In genomic region chr11:50841023-50841735, GRCm38 (mm10) we compare ENCODE assay signal across 8 mouse cellular contexts. TPM values are rescaled to one million over a fixed set of nuclear protein-coding genes. Genes with fewer than 3 reads are reported as not detected.
DNase-seq lines count a peak whose midpoint lies in the region; ATAC-seq and TF ChIP-seq lines count a peak whose summit lies in the region.

TSS of gene Zfp879 (minus strand) at chr11:50841552.

- peak; percentile 77 for ATAC-seq in megakaryocyte, adult 5-6 weeks (ENCODE audit: poor library complexity, severe bottlenecking)

- intact Hi-C loops in gastrocnemius, postnatal 14 days (cut with DNase I; ENCODE audit: low total_unique reads) = no loop called here

- peak; percentile 91 to 96 for DNase-seq in adrenal gland, adult (ENCODE audit: inconsistent age in 2 of 2, low spot score in 1 of 2)
- peak; percentile 85 for DNase-seq in gastrocnemius, postnatal 14 days
- DNase-seq in induced T-regulatory cell, adult 2 months (ENCODE audit: low read depth) = peak; percentile 78
- peak; percentile 94 to 97 for DNase-seq in left cerebral cortex, adult 8-10 months (ENCODE audit: low spot score in 2 of 2)
- peak; percentile 97 for DNase-seq in right cerebral cortex, postnatal 14 days
- DNase-seq in urinary bladder, postnatal 25 days (ENCODE audit: low spot score) = peak; percentile 86

- TF ChIP-seq CTCF in cortical plate, adult 2 months (IDR thresholded peaks at IDR 0.05; ENCODE audit: extremely low read depth, insufficient read depth, low read length) = no peak

- peak within 1 kb of the TSS; percentile 13; the same call in 1 of the 2 replicates for H3K27ac ChIP-seq in cortical plate, adult 2 months (ENCODE audit: insufficient read depth, low read length)

- peaks cover 2% of the 10 kb centered on the region; the same call in 1 of the 2 replicates for H3K4me1 ChIP-seq in cortical plate, adult 2 months (ENCODE audit: control insufficient read depth, insufficient read depth, low read length)

- TF ChIP-seq POLR2A in cortical plate, adult 2 months (IDR thresholded peaks at IDR 0.05; ENCODE audit: extremely low read depth, insufficient read depth, low read length) = peak; percentile 82

- H3K4me3 ChIP-seq in cortical plate, adult 2 months (ENCODE audit: insufficient read depth, low read length) = peak within 1 kb of the TSS; percentile 39

RNA-seq across cellular contexts. Expression of gene Zfp879, which starts in this region (rescaled TPM):
- polyA plus RNA-seq in cortical plate, adult 2 months (2012; rRNA removed) = 1.6 TPM in 2 replicates
- 1 to 10 TPM in 1 of 2 experiments, under 1 TPM in 1; 0.92 to 1.0 TPM for total RNA-seq in gastrocnemius, postnatal 14 days (2021)
- total RNA-seq in left cerebral cortex, adult 8-10 months (2022) = 1 to 10 TPM; 3.0 to 3.5 (median 3.2) TPM
- total RNA-seq in megakaryocyte, adult 5-6 weeks (2015) = not detected in 2 replicates
- not detected in 2 replicates for total RNA-seq in megakaryocyte, adult 5-6 weeks (2017)

Comparison
In these comparisons a context has a peak if more than half of its experiments do, and no peak if none do; other contexts are left out.
1. Peak in every context shown above with its lines: DNase-seq, ATAC-seq, H3K4me3 ChIP-seq and H3K27ac ChIP-seq.
2. Peak in ATAC-seq in megakaryocyte, adult 5-6 weeks; RNA of the gene not detected or under 1 TPM.